In the genomic region with DNA sequence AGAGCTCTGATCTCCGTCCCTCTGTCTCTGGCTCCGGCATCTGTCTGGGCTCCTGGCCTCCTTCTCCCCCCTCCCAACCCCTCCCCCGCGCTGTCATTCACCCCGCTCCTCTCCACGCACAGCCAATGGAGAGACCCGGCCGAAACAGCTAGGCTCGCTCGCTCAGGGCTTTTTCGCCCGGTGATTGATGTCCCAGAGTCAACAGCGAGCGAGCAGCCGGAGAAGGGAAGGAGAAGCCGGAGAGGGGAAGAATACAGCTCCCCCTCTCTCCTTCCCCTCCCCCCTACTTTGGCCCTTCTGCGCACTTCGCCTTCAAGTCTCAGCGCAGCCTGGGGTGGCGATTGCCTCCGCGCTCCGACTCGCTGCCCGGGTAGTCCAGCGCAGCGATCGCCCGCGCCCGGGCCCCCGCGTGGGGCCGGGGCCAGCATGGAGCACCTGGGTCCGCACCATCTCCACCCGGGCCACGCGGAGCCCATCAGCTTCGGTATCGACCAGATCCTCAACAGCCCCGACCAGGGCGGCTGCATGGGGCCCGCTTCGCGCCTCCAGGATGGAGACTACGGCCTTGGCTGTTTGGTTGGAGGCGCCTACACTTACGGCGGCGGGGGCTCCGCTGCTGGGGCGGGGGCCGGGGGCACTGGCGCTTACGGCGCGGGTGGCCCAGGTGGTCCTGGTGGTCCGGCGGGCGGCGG, we compare ENCODE assay signal across 8 mouse cellular contexts. TPM values are rescaled to one million over a fixed set of nuclear protein-coding genes. Genes with fewer than 3 reads are reported as not detected.
DNase-seq lines count a peak whose midpoint lies in the region; ATAC-seq lines count a peak whose summit lies in the region.

TSS of gene Tlx1 (plus strand) at position 191 of the 692 bp plus-strand sequence.

- DNase-seq in lung, postnatal 14 days, result no peak
- DNase-seq in forebrain, embryonic 10.5 days (ENCODE audit: extremely low spot score, low spot score), result no peak
- peak; percentile 69 for DNase-seq in limb, embryonic 10.5 days (ENCODE audit: low spot score)
- DNase-seq in natural killer cell, adult 2 months (ENCODE audit: low spot score in 2 of 2), result no peak
- no peak for DNase-seq in spleen, adult 18-20 months

- ATAC-seq in lung, embryonic 15.5 days (ENCODE audit: borderline replicate concordance, extremely low read depth, low FRiP score, low TSS enrichment), result no peak
- peak; percentile 37; the same call in 1 of the 2 replicates for ATAC-seq in stomach, embryonic 14.5 days (ENCODE audit: insufficient number of reproducible peaks, insufficient read depth, low FRiP score, low read depth)
- ATAC-seq in activated CD4-positive, CD25-positive, alpha-beta regulatory T cell, adult 4 months, result no peak

- no peak within 1 kb of the TSS for H3K27ac ChIP-seq in lung, embryonic 15.5 days
- H3K27ac ChIP-seq in forebrain, embryonic 10.5 days, result no peak within 1 kb of the TSS
- 0 out of 2 replicates have a peak within 1 kb of the TSS, but pooled peaks have one; percentile 37 for H3K27ac ChIP-seq in limb, embryonic 10.5 days
- peak within 1 kb of the TSS; percentile 77 for H3K27ac ChIP-seq in stomach, embryonic 14.5 days (ENCODE audit: low read length)

- no peak within 1 kb of the TSS for H3K9ac ChIP-seq in lung, embryonic 15.5 days
- H3K9ac ChIP-seq in stomach, embryonic 14.5 days (replicated peaks; ENCODE audit: low read depth, low read length), result peak within 1 kb of the TSS; percentile 28; the same call in 1 of the 2 replicates

- under 1% methylated on average over 50 of the region's 61 CpGs for WGBS in lung, embryonic 15.5 days
- under 1% methylated on average over 57 of the region's 61 CpGs for WGBS in forebrain, embryonic 10.5 days
- under 1% methylated on average over 60 of the region's 61 CpGs for WGBS in limb, embryonic 10.5 days
- WGBS in stomach, embryonic 14.5 days, result under 1% methylated on average over 61 of the region's 61 CpGs

- peaks cover 99% of the 10 kb centered on the region for H3K27me3 ChIP-seq in lung, embryonic 15.5 days
- H3K27me3 ChIP-seq in forebrain, embryonic 10.5 days (ENCODE audit: poor library complexity, severe bottlenecking), result peaks cover 100% of the 10 kb centered on the region
- peaks cover 100% of the 10 kb centered on the region for H3K27me3 ChIP-seq in limb, embryonic 10.5 days (ENCODE audit: low read depth, poor library complexity, severe bottlenecking)
- H3K27me3 ChIP-seq in stomach, embryonic 14.5 days (ENCODE audit: control insufficient read depth, insufficient read depth, low read length), result peaks cover 84% of the 10 kb centered on the region

- H3K9me3 ChIP-seq in lung, embryonic 15.5 days, result no peaks in the 10 kb centered on the region
- H3K9me3 ChIP-seq in forebrain, embryonic 10.5 days, result 0 out of 2 replicates have a peak, but pooled peaks cover 5% of the 10 kb centered on the region
- no peaks in the 10 kb centered on the region for H3K9me3 ChIP-seq in limb, embryonic 10.5 days (replicated peaks)
- no peaks in the 10 kb centered on the region for H3K9me3 ChIP-seq in stomach, embryonic 14.5 days (ENCODE audit: control insufficient read depth, low read depth, low read length)

- H3K4me3 ChIP-seq in lung, embryonic 15.5 days, result peak within 1 kb of the TSS; percentile 25
- H3K4me3 ChIP-seq in forebrain, embryonic 10.5 days, result peak within 1 kb of the TSS; percentile 40
- peak within 1 kb of the TSS; percentile 45 for H3K4me3 ChIP-seq in limb, embryonic 10.5 days
- H3K4me3 ChIP-seq in stomach, embryonic 14.5 days (ENCODE audit: low read depth, low read length), result peak within 1 kb of the TSS; percentile 28

- no peaks in the 10 kb centered on the region for H3K36me3 ChIP-seq in lung, embryonic 15.5 days
- H3K36me3 ChIP-seq in forebrain, embryonic 10.5 days (replicated peaks), result no peaks in the 10 kb centered on the region
- H3K36me3 ChIP-seq in limb, embryonic 10.5 days, result no peaks in the 10 kb centered on the region
- H3K36me3 ChIP-seq in stomach, embryonic 14.5 days (ENCODE audit: control insufficient read depth, insufficient read depth, low read length), result no peaks in the 10 kb centered on the region

- peak within 1 kb of the TSS; percentile 47 for H3K4me2 ChIP-seq in lung, embryonic 15.5 days
- H3K4me2 ChIP-seq in stomach, embryonic 14.5 days (replicated peaks; ENCODE audit: low read depth, low read length), result peak within 1 kb of the TSS; percentile 34

- H3K4me1 ChIP-seq in lung, embryonic 15.5 days, result peaks cover 14% of the 10 kb centered on the region
- H3K4me1 ChIP-seq in forebrain, embryonic 10.5 days, result peaks cover 33% of the 10 kb centered on the region
- peaks cover 41% of the 10 kb centered on the region for H3K4me1 ChIP-seq in limb, embryonic 10.5 days
- H3K4me1 ChIP-seq in stomach, embryonic 14.5 days (ENCODE audit: control insufficient read depth, insufficient read depth, low read length), result peaks cover 9% of the 10 kb centered on the region

RNA-seq across cellular contexts. Expression of gene Tlx1, which starts in this region (rescaled TPM):
- polyA plus RNA-seq in lung, embryonic 15.5 days (2015; fragmentation: Nextera tagmentation; extraction: Ambion mirVana), result not detected in 2 replicates
- not detected in 2 replicates for polyA plus RNA-seq in forebrain, embryonic 10.5 days (2016; fragmentation: Nextera tagmentation; extraction: Ambion mirVana)
- polyA plus RNA-seq in limb, embryonic 10.5 days (2016; fragmentation: Nextera tagmentation; extraction: Ambion mirVana), result 0.15 and 0.36 TPM in 2 replicates
- polyA plus RNA-seq in stomach, embryonic 14.5 days (2014; fragmentation: Nextera tagmentation; extraction: Ambion mirVana), result 0.12 and 0.86 TPM in 2 replicates
- not detected for polyA plus RNA-seq in activated CD4-positive, CD25-positive, alpha-beta regulatory T cell, adult 4 months (2017; shearing (Covaris generic))

Comparison
In these comparisons a context has a peak if more than half of its experiments do, and no peak if none do; other contexts are left out.
1. Peak in DNase-seq, H3K4me3 ChIP-seq and H3K27ac ChIP-seq in limb, embryonic 10.5 days; RNA of the gene not detected or under 1 TPM.
2. Peak in ATAC-seq, H3K4me3 ChIP-seq, H3K27ac ChIP-seq, H3K9ac ChIP-seq and H3K4me2 ChIP-seq in stomach, embryonic 14.5 days; RNA of the gene not detected or under 1 TPM.